Mouse (Mus musculus) lung, postnatal 0 days (tissue): ENCODE data around the gene Tnfaip8l3.

Source experiments
- CTCF ChIP-seq: IDR thresholded peaks from 2 replicates; pipeline ENCODE4 v1.5.1; 2016; ENCODE audit warnings: antibody characterized with exemption, mild to moderate bottlenecking
- EP300 ChIP-seq: IDR thresholded peaks from 2 replicates; pipeline ENCODE4 v1.6.1; 2016; ENCODE audit warnings: antibody characterized with exemption, mild to moderate bottlenecking, control low read depth

- TF ChIP-seq CTCF (no peak), EP300 (no peak)
These were observed 551 bp downstream of the Tnfaip8l3 start for GRCm38 (mm10) chr9:54067642-54068031.
